Mouse (Mus musculus): ENCODE data around the gene Fgfr3.

Fgfr3 gene

DNA sequence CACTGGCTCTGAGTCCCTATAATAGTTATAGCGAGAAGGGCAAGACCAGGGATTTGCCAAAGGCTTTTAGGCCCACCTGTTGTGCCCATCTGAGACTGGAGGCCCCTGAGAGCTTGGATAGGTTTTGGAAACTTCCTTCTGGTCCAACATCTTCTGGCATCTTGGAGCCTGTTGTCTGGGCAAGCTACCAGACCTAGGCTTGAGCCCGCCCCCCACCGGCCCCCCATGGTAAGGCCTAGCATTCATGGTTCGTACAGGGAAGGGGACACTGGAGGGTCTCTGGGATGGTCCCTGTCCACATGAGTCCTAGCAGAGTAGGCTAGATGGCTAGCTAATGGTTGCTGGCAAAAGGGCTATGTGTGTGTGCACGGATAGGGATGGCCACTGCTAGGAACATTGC, 22.8 kb upstream of the Fgfr3 start:
- DNase-seq: no peak

DNA sequence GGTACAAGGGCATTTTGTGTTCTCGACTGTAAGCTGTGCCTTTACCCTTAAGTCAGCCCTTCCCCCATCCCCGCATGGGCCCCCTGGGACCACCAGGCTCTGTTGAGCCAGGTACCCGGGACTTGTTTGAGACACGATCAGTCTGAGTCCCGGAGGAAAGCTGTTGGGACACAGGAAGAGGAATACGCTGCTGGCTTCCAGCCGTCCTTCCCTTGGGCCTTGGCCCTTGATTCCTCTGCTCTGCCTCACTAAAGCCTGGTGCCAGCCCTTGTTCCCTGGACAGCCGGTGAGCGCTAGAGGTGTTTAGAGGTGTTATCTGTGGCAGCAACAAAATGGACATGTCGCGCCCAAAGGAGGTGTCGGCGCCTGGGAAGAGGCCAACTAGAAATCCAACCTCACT, 21.5 kb upstream of the Fgfr3 start:
- DNase-seq: no peak

DNA sequence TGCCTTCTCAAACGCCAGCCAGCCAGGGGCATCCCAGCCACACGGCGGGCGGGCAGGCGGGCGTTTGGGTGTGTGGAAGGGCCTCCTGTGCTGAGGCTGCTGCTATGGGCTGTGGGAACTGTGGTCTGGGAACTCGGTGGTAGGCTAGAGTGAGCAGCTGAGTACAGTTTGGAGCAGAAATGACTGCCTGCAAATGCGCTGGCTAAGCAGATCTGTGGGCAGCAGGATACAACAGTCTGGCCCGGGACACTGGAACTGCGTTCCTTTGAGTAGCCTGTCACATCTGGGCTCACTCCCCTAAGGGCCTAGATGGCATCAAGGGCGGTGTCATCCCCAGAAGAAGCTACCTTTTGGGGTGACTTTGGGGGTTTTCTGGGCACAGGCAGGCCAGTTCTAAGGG, 19.6 kb upstream of the Fgfr3 start:
- DNase-seq: no peak

DNA sequence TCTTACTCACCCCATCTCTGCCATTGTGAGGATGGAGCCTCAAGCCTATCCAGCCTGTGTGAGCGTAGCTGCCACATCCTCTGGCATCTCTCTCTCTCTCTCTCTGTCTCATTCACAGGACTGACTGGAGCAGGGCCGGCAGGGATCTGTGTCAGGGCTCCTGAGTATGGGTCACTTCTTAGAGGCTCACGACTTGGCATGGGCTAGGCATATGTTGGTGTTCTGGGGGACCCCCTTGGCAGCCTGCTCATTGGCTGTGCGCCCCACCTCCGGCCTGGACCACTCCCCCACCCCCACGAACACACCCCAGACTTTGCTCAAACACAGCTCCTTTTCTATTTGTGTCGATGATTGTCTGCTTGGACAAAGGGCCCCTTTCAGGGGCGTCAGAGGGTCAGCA, 17.5 kb upstream of the Fgfr3 start:
- DNase-seq: no peak

DNA sequence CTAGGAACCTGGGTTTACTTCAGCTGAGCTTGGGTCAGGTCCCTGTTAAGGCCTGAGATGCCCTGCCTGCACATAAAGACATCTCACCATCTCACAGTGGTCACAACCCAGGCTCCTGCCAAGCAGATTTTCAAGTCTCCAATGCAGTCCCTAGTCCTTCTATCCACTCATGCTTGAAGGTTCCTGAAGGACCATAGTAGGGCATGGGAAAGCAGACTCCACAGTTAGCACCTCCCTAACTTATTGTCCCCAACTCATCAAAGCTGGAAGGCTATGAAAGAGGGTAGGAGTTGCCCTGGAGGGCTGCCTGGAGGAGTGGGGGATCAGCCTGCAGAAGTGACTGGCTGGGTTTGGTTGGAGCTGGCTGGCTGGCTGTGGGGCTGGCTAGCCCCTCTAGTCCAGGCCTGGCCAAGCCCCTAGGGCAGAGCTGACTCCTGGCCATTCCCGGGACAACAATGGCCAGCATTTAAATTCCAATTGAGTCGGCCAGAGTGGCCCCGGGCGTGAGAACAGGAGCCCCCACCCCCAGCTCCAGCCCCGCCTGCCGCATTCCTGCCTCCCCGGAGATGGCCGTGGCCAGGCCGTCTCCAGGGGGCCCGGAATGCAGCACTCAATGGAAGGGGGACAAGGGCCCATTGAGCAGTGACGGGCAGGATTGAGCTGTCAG, 16.4 kb upstream of the Fgfr3 start:
- no peak for DNase-seq

DNA sequence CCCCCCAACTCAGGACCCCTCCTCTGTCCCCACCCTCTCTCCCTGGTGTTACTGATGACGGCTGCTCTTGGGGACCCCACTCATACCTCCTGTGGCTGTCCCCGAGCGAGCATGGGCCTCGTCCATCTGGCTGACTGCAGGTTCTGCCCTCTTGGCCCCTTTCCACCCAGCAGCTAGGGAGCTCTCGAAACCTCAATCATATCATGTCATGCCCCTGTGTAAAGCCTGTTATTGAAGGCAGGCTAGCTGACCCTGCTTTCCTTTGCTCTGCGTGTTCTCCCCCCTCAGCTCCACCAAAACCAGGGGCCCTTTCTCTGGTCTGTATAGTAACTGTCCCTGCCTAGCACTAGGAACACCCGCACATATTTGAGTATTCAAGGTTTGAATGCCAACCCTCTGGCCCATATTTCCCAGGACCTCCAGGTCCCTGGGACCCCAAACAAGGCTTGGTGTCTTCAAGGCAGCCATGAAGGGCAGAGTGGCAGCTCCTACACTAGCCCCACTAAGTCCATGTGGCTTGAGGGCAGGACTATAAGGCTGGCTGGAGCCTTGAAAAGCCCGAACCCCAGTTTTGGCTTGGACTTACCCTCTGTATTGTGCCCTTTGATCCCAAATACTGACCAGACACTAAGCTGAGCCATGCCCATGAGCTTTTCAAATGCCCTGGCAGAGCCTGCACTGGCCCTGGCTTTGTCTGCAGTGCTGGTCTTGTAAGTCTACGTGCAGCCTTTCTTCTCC, 15.7 kb upstream of the Fgfr3 start:
- DNase-seq: no peak

DNA sequence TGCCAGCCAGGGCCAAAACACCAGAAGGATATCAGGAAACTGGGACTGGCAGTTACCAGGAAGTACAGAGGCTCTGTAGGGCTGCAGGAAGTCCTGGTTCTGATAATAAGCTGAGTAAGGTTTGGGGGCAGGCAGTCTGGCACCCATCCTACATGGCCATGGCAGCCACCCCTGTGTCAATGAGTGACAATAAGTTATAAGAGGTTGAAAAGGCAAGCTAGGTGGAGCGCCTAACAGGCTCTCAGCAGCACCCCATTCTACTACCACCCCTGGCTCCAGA, 15.2 kb upstream of the Fgfr3 start:
- no peak for DNase-seq

DNA sequence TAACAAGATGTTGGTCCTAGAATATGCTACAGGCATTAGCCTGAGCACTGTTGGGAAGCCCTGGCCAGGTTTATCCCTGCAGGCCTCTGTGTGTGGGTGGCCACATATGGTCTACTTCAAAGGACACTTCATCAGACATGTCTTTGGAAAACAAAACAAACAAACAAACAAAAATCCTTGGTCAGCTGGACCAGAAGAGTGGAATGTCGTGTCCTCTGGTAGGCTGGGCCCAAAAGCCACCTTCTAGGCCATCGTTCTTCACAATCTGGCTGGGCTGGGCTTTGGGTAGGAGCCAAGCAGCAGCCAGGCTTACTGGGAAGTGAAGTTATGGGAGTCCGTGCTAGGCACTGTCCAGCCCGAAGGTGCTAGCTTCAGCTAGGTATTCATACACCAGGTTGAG, 14.3 kb upstream of the Fgfr3 start:
- no peak for DNase-seq

DNA sequence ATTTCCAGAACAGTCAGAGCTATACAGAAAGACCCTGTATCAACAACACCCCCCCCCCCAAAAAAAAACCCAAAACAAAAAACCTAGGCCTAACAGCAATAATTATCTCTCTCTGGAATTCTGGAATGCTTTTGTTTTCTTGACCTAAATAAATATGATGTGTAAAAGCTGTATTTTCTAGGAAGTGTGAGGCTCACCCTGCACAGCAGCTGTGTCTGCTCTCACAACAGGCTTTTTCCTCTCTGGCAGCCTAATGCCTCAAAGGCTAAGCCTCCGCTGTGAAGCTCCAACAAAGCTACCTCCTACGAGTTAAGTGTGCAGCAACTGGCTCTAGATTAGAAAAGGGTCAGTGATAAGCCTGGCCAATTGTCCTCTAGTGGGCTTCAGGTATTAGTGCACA, 12.4 kb upstream of the Fgfr3 start:
- no peak for DNase-seq

DNA sequence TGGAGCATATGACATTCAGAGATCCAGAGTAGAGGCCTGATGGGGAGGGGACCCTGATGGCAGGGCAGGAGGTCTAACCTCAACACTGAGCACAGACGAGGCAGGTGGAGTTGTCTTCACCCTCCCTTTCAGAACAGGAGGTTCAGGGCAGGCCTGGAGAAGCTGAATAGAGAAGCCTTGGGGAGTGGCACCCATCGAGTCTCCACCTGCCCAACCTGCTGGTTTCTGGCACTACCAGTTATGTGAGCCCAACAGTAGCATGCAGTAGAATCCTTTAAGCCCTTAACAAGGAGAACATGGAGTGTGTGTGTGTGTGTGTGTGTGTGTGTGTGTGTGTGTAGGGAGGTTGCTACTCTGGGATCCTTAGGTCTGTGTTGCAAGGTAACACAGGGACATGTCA, 8.9 kb upstream of the Fgfr3 start:
- no peak for DNase-seq

DNA sequence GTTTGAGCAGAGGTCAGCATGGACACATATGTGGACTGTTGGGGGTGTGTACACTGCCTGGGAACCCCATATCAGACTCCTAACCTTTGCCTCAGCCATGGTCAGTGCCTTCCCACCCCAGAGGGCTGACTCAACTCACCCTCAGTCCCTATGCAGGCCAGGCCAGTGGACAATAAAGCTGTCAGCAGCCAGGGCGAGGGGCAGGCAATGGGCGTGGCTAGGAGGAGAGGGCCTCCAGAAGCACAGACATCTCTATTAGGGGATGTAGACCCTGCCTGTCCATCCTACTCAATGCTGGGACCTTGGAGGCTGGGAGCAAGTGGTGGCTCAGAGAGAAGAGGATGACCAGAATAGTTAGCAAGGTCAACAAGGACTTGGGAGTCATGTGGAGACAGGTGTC, 6.3 kb upstream of the Fgfr3 start:
- no peak for DNase-seq

DNA sequence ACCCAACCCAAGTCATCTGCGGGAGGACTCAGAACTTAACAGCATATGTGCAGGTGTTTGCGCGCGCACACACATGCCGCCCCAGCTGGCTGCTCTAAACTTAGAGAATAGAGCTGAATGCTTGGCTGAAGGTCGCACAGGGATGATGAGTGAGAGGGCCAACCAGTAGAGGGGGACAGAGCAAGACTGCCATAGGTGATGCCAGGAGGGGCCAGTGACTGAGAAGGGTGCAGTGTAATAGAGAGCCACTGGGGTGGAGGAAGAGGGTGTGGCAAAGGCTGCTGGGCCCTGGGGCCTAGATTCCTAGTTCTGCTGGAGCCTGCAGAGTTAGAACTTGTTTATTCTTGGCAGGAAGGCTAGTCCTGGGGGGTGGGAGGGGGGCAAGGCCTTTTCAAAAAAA, 5.0 kb upstream of the Fgfr3 start:
- peak; percentile 23 for DNase-seq

DNA sequence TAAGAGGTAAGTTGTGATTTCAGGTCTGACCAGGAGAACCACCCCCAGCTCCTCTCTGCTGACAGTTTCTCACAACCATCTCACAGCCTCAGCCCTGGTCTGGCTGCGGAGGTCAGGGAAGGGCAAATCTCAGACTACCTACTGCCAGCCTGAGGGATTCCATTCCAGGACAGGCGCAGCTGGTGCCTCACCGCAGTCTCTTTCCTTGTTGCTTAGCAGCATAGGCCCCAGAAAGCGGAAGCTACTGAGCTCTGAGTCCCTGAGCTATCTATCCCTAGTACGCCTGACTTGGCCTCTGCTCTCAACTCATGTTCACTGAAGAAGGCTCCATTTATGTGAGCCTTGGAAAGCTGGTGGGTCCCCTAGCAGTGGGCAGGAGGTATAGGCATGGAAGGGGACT, 3.0 kb upstream of the Fgfr3 start:
- no peak for DNase-seq

DNA sequence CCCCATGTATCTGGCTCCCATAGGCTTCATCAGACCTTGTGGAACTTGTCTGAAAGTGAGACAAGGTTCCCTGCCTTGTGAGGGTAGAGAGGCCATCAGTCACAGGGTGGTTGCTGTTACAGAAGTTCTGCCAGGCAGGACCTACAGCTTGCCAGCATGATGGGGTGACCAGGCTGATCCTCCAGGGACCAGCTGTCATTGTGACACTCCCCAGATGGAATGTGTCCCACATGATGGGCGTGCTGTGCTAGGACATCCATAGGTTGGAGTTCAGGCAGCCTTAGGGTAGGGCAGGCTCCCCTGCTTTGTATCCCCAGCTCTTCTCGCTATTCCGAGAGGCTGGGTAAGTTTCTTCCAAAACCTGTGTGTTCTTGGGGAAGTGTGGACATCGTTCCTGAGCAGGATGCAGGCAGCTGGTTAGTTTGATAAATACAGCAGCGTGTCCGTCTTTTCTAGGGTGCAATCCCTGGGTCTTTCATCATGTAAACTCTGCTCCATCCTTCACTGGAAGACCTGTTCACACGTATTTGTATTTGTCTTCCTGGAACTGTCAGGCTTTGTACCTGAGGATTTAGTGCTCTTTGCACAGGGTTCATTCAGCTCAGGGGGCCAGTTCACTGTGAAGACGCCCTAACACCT, 503 bp upstream of the Fgfr3 start:
- DNase-seq: no peak

DNA sequence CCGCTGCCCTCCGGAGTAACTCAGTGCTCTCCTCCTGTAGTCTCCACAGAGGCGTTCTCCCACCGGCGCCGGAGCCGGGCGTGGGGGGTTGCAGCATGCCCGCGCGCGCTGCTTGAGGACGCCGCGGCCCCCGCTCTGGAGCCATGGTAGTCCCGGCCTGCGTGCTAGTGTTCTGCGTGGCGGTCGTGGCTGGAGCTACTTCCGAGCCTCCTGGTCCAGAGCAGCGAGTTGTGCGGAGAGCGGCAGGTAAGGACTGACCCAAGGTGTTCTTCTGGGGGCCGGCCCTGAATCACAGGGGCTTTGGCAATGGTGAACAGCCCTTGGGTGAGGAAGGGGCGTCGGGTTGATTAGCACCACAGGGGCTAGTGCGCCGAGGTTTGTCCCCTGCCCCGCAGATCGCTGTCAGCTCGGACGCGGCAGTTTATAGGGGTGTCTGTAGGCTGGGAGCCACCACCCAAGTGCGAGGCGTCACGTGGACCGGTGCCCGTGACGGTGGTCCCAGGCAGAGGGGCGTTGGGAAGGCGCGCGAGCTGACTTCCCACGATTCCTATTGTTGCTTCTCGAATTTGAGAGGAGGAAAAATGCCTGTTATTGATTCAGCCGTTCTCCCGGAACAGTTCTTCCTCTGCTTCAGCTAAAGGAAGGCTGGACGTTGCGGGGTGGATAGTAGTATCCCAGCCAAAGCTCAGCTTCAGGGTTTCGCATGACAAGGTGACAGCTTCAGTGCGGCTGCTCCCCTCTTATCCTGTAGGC, 968 bp downstream of the Fgfr3 start:
- DNase-seq: peak; percentile 17

DNA sequence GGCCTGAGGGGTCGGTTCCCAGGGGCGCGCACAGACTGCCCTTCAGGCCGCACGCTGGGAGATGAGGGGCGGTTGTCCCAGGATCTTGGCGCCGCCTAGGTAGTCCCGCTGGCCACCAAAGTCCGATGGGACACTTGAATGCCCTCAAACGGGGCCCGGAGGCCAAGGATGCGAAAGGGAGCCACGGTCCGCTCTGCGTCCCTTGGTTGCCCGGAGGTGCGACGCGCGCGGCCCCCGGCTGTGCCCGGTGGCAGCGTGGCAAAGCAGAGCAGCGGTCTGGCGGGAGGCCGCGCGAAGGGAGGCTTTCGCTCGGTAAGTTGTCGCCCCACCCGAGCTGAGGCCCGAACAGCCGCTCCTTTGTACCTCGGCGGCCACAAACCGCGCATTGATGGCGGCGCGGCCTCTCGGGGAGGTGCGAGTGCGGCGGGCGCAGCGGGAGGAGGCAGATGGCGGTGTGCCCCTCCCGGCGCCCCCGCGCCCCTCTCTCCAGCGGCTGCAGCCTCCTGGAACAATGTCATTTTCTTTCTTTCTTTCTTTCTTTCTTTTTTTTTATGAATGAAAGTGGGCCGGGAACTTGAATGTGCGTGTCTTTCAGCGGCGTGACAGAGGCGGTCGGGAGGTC, 1.7 kb downstream of the Fgfr3 start:
- peak; percentile 51 for DNase-seq

DNA sequence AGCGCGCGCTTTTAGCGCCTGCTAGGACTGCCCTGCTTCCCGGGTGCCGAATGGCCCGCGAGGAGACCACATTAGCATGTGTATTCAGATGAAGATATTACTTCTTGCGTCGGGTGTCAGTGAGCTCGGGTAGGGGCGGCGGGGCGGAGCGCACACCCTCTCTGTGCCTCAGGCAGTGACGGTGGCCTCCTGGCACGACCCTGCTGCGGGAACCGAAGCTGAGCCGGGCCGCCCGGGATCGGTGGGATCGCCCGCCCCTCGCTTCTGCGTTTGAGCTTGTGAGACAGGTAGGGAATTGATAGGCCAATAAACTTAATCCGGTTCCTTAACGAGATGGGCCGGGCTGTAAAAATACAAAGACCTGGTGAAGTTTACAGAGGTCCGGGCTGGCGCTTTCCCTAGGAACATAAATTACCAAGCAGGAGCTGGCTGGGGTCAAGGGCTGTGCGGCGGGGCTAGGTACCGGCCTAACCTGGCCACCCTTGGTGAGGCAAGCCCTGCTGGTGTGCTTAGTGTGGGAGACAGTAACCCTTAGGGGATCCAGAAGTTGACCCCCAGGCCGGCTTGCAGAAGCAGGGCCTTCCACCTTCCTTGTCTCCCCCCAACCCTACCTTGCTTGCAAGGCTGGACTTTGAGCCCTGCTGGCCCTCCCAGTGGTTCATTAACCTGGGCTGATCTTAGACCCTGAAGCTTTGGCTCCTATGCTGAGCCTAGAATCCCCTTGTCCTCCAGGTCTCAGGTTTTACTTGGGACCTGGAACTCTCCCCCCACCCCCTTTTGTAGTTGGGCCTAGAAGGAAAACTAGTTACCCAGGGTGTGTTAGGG, 2.4 kb downstream of the Fgfr3 start:
- DNase-seq: peak; percentile 27

DNA sequence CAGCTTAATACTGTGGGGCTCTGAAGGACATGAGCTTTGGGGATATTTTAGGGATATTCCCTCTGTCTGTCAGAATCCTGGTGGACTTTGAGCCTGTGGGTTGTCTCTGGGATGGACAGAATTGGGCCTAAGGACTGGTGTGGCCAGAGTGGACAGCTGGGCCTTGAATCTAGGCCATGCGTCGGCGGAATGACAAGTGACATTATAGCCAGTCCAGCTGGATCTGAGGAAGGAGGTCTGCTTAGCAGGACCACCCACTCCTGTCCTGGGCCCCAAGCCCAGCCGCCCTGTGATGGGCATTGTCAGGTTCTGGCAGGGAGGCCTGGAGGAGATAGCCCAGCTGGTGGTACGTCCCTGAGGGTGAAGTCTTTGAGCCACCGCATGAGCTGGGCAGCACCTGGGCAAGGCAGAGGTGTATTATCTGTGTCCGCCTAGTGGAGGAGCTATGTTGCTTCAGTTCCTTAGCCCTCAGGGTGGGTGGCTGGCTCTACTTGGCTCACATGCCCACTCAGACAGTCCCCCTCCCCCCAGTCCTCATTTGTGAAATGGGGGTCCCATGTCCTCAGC, 4.7 kb downstream of the Fgfr3 start:
- DNase-seq: no peak

DNA sequence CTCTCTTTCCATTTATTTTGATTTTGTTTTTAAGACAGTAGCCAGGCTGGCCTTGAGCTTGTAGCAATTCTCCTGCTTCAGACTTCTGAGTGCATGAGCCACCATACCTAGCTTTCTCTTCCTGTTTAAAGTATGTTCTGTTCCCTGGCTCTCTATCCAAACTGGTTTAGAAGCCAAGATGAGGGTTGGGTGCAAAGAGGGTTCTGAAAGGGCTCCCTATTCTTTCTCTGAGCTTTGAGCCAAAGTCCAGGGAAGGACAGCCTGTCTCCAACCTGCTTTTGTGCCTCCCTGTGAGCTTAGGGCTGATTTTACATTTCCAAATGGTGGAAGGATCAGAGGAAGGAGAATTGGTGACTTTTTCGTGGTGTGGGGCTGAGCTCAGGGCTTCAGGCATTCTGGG, 5.4 kb downstream of the Fgfr3 start:
- no peak for DNase-seq

DNA sequence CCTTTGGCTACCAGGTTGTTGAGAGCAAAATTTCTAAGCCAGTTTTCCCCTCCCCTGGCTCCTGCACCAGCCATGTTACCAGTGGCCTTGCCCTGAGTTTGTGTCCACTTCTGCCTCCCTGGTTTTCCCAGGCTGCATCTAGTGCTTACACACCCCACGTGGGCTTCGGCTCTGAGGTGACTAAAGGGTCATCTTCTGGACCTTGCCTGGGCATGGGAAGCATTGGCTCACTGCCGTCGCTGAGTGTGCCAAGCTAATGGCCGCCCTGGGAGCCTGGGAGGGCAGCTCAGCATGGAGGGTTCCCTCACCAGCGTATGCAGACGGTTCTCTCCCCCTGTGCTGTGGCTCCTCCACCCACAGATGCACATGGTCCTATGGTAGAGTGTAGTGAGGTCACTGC, 7.4 kb downstream of the Fgfr3 start:
- DNase-seq: no peak

DNA sequence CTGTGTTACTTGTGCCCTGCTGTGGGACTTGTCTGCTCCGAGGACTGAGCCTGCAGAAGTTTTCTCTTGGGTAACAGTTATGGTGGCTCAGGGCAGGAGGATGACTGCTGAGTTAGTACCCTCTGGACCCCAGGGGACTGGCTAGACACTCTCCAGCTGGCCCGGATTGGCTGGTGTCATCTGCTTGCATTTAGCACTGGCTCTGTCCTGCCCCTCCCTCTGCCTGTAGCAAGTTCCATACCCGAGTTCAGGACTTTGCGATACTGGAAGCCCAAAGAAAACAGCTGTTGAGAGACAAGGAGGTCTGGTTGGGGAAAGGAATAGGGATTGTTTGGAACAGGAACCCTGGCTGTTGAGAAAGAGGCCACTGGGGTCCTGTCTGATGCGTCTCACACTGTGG, 9.0 kb downstream of the Fgfr3 start:
- no peak for DNase-seq

DNA sequence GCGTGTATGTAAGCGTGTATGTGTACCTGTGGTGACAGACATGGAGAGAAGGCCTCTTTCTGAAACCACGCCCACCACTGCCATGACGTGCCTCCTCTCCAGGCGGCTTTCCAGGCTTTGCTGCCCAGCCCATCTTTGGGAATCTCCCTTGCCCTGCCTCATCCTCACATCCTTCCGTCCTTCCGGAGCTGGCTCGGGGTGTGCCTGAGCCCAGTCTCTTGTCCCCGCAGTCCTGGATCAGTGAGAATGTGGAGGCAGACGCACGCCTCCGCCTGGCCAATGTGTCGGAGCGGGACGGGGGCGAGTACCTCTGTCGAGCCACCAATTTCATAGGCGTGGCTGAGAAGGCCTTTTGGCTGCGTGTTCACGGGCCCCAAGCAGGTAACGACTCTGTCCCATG, 9.6 kb downstream of the Fgfr3 start:
- no peak for DNase-seq
